Mouse (Mus musculus): ENCODE data around the gene Sys1.

Gene Sys1

DNA sequence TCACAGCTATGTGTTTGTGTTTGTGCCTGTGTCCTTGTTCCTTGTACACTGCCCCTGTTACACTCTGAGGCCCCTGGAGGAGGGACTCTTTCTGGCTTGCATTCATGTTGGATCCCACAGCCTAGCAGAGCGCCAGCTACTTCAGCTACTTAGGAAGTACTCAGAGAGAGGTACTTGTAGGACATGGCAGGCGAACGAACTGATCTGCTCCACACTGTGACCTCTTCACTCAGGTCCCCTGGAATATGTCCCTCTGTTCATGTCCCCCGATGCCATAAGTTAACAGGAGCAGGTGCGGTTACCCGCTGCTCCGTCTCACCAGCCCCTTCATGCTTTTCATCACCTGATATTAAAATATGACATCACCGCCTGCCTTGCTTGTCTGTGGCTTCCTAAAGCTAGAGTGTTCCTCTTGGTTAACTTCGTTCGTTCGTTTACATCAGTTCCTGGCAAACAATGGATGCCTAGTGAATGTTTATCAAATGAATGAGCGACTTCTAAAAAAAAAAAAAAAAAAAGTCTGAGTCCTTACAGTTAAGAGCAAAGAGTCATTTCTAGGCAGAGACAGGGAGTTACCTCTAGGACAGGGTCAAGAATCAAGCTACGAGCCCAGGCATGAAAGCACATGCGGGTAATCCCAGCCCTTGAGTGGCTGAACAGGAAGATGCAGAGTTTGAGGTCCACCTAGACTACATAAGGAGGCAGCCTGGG lies 3.6 kb upstream of the Sys1 start:
- no peak for DNase-seq (ENCODE audit: low read depth, low spot score)

DNA sequence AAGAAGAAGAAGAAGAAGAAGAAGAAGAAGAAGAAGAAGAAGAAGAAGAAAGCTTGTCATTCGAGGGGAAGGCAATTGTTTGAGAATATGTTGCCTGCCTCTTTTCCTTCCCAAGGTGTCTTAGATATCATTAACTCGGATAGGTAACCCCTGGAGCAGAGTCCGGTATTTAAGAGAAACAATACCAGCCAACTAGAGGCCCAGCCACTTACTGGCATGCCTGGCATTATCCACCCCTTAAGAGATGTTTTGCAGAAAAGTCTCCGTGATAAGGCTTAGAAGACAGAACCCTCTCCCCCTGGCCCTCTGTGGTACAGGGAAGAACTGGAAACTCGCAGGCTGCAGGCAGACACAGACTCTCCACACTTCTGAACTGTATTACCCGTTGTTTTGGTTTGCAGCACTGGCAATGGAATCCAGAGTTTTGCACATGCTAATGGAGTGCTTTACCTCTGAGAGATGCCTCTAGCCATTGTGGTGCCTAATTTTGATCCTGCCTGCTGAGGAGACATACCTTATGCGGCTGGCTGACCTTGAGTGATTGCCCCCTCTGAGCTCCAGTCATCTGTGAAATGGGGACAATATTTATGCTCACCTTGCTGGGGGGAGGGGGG lies 2.8 kb upstream of the Sys1 start:
- DNase-seq (ENCODE audit: low read depth, low spot score): no peak

DNA sequence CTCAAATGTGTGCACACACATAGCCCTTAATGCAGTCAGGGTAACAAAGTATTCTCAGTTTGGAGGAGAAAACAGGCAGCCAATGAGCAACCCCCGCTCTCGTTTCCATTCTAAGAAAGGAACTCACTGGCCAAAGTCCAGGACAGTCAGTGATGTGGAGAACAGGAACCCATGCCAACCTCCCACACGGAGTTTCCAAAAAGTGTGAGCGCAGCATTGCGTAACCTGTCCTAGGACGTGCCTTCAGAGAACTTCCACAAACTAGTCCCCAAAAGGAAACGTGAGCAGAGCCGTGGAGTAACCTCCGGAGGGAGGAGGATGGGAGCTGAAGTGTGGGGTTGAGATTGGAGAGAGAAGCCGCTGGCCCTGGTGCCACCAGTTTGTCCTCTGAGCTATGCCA lies 1.9 kb upstream of the Sys1 start:
- DNase-seq (ENCODE audit: low read depth, low spot score): peak; percentile 83

DNA sequence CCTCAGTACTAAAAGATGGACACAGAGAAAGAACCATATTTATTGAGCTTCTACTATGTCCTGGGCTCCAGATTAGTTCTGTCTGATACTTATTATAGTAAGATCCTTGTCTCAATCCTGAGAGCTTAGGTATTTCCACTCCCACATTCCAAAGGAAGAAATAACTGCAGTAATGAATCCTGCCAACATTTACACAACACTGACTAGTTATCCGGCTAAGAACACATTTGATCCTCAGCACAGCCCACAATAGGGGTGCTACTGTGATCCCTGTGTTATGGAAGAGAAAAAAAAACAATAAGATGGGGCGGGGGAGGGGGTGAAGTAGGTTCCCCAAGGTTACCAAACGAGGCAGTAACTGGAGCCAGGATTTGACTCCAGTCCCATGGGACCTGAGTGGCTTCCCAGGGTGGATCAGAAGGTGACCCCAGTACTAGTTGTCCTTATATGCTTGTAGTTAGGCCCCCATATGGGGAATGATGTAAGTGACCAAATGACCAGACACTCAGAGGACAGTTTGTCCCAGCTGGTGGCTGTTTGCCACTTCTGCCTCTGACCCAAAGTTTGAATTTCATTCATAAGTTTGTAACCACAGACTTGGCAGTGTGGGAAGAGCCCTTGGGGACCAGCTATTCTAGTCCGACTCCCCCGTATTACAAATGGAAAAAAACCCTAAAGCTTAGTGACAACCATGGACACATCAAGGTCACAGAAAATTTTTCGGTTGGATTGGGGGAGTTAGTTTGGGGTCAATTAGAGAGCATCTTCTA lies 1.2 kb upstream of the Sys1 start:
- DNase-seq (ENCODE audit: low read depth, low spot score): no peak

DNA sequence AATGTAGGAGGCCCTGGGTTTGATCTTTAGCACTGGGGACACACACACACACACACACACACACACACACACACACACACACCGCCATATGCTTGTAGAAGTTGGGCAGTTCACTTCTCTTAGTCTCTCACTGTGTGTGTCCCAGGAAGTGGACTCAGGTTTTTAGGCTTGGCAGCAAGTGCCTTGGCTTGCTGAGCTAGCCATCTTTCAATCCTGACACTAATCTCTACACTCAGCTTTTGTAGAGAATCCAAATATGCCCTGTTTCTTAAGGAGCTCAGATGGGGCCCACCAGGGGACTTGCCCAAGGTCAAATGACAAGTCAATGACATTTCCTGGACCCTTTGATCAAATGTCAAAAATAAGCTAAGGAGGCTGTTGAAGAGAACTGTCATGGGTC lies 351 bp upstream of the Sys1 start:
- DNase-seq (ENCODE audit: low read depth, low spot score): no peak

DNA sequence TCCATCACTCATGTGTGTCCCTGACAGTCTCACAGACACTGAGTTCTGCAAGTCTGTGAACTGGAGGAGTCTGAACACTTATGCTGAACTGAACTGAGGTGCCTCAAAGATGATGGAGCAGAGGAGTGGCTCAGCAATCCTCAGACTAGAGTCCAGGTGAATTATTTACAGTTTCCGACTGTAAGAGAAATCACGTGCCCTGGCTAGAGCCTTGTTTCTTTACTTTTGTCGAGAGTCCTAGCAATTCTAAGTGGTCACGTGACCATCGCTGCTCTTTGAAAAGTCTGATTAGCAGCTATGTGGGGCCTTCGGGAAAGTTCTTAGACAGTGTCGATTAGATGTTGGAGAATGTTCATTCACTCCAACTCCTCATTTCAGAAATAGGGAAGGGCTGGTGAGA lies 1.2 kb downstream of the Sys1 start:
- no peak for DNase-seq (ENCODE audit: low read depth, low spot score)

DNA sequence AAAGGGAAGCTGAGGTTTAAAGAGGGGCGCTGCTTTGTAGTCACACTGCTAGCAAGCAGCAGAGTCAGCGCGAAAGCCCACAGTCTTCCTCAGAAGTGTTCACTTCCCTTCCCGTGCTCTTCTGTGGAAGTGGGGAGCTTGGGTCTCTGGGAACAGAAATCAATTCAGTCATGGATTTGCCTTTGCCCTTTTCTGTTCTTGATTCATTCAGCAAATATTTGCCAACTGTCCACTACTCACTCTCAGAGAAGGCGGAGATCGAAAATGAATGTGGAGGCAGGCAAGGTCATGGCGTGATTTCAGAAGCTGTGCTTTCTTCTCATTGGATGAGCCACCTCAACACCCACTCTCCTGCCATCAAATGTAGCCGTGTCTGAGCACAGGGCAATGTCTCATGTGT lies 1.8 kb downstream of the Sys1 start:
- DNase-seq (ENCODE audit: low read depth, low spot score): no peak

DNA sequence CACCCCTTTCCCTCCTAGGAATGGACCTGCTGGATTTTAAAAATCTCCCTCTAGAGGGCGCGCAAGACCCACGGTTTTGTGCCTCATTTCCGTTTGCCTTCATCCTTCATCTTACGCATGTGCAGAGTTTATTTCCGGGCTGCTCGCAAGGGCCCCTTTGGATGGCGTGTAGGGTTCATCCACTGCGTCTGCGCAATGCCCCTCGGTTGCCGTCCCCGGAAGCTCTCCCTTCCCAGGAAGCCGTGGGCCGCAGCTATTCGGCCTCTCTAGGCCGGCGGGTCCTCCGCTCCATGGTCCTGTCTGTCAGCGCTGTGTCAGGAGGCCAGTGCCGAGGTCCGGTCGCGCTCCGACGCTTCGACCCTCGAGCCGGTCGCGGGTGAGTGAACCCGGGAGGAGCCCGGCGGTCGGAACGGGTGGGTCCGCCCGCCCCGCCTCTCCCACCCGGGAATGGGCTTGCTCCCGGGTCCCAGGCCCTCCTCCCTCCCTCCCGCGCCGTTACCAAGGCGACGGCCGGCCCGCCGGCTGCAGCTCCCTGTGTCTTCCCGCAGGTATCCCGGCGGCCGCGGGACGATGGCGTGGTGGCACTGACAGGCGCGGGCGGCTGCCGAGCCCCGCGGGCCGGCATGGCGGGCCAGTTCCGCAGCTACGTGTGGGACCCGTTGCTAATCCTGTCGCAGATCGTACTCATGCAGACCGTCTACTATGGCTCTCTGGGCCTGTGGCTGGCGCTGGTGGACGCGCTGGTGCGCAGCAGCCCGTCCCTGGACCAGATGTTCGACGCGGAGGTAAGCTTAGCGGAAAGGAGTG lies 4.2 kb downstream of the Sys1 start, which contains the start of gene Gm20458:
Gene Gm20458 (plus strand): TSS at position 223 of the 807 bp plus-strand sequence.
- DNase-seq (ENCODE audit: low read depth, low spot score): peak; percentile 99

DNA sequence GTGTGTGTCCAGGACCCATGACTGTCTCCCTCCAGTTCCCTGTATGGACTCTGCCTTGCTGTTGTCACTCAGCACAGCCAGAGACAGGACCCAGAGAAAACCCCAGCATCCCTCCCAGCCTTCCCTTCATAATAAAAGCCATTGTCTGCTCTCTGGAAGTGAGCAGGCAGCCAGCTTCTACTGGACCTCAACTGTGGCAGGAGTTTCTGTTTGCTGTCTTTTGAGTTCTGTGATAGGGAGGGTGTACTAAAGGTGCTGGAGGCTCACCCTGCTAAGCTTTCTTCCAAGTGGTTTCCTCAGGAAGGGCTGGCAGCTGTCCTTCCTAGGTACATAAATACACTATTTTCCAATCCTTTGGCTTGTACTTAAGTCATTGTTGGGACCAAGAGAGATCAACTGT lies 8.4 kb downstream of the Sys1 start:
- DNase-seq (ENCODE audit: low read depth, low spot score): no peak

DNA sequence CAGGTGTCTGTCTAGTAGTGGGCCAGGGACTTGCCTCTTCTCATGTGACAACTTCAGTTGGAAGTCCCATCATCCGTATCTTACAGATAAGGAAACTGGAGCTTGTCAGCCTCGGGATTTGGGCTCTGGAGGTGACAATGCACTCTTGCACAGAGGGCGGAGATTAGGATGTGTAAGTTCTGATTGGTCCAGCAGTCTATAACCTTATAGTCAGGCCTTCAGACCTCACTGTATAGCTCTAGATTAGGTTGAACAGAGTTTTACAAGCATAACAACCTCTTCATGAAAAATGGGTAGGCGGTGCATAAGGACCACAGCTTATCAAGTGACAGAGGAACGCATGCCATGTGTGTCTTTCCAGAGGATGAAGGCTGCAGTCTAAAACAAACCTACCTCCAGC lies 10.0 kb downstream of the Sys1 start:
- DNase-seq (ENCODE audit: low read depth, low spot score): no peak

DNA sequence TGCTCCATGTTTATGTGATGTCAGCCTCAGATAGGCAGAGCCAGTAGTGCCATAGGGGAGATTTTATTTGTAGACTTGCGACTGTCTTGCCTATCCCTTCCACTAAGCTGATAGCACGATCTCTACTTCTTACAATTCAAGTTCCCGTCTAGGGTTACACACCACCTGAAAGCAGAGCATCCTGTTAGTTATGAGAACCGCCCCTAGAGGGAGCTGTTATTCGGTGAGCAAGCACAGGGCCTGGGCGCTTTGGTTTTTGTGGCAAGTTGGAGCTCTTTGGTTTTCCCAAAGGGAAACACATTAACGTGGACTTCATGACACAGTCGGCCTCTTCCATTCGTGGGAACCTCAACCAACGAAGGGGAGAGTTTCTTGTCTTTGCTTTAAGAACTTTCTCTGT lies 13.5 kb downstream of the Sys1 start:
- DNase-seq (ENCODE audit: low read depth, low spot score): no peak

DNA sequence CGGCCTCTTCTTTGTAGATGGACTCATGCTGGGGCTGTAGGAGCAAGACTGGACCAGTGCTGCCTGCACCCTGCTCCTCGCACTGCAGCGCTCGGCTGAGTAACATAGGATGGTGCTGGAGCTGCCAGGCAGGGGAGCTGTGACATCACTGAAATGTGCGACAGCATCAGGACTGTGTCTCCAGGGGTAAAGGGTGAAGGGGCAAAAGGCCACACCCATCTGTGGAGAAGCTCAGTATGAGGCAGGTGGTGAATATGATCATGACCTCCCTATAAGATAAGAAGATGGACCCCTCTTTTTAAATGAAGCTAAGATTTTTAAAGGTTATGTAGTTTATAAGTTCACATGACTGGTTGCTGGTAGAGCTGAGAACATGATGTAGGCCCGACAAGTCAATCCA lies 16.9 kb downstream of the Sys1 start, which contains the start of gene Trp53tg5:
Gene Trp53tg5 (minus strand): TSS at position 101 of the 400 bp plus-strand sequence.
- no peak for DNase-seq (ENCODE audit: low read depth, low spot score)

DNA sequence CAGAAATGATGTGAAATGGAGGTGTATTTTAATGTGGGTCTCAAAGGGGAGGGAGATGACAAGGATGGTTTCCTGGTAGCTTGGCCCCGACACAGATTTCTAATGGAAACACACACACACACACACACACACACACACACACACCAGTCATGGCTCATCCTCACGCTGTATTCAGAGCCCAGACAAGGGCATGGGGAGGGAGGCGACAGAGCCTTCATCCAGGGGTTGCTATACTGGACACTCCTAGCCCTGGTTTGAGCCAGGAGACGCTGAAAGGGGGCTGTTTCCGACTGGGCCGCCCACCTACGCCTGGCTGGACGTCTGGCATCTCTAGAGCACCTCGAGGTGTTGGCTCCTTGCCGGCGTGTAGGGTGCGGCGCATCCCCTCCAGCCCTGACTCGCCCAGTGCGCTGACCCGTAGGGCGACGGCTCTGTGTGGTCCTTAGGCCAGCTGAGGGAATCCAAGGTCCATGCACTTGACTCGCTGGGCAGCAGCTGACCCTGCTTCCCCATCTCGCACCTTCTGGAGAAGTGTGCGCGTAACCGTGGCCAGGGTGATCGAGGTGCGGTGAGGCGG lies 29.0 kb downstream of the Sys1 start, which contains the start of gene Dbndd2:
Gene Dbndd2 (plus strand): TSS at position 426 of the 577 bp plus-strand sequence.
- DNase-seq (ENCODE audit: low read depth, low spot score): no peak

DNA sequence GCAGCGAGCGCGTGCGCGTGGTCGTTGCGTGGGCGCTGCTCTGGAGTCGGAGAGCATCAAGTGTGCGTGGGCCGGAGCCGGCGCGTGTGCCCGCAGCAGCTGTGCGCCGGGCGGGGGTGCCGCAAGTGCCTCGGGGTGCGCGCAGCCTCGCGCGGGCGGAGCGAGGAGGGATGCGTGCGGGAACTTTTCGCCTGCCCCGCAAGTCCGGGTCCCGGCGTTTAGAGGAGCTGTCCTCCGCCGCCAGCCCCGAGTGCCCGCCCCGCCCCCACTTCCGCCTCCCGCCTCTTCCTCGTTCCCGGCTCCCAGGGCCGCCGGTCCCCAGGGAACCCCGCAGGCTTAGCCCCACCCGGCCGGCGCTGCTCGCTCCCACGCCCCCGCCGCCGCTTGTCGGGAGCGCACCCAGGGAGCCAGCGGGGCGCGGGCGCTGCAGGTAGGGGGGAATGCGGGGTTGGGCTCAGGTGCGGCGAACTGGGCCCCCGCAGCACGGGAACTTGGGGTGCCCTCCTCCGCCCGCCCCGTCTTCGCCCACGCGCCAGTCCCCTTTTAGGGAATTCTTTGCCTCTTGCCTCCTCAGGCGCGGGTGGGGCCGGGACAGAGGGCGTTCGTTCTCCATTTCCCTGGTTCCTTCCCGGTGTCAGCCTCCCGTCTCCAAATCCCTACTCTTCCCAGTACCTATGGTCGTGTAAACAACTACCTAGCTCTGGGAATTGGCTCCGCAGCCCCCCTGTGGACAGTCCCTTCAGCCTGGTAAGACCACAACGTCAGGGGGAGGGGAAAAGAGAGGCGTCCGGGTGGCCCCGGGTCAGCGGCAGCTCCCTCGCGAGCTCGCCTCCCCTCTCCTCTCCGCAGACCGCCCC lies 29.7 kb downstream of the Sys1 start:
- DNase-seq (ENCODE audit: low read depth, low spot score): peak; percentile 74

DNA sequence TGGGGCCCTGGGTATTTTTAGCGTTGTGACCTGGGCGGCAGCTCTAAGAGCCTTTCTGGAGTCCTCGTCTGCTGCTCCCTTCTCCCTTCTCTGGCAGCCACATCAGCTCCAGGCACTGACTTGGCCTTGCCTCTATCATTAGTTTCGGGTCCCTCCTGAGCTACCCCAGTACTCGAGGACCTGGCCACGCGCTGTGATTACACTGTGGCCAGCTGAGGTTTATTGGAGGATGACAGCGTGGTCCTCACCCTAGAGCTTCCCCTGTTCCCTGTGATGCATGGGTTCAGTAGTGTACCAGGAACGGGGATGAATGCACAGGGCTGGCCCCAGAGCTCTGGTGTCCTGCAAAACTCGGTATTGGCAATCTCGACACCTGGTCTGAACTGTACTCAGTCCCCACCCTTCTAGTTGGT lies 30.4 kb downstream of the Sys1 start:
- DNase-seq (ENCODE audit: low read depth, low spot score): no peak

DNA sequence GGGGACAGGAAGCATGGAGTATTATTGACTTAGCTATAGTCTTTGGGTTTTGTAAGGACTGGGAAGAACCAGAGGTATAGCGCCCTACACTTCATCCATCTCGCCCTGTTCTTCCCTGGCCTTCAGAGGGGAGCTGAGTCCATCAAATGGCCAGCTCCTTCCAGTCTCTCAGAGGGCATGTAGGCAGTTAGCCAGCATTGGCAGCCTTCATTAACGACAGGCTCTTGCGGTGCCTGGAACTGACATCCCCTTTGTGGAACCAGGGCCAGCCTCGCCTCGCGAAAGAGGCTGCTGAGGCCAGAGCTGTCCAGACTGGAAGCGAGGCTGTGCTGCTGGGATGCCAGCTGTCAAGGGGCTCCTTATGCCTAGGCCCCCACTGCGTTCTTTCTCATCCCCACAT lies 31.0 kb downstream of the Sys1 start:
- DNase-seq (ENCODE audit: low read depth, low spot score): peak; percentile 68

DNA sequence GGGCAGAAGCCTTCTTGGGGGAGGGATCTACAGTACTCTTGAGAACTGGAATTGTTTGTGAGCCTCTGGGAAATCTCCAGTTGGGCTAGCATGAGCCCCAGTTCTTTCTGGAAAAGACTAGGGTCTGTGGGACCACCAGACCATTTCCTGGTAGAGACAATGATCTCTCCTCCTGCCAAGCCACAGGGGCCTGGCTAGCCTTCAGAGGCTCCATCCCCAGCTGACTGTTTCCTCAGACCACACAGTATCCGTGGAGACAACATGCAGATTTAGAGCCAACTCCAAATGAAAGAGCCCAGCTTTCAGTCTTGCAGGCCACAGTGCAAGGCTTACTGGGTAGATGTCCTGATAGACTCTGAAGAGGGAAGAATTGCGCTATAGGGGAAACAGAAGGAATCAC lies 37.4 kb downstream of the Sys1 start:
- no peak for DNase-seq (ENCODE audit: low read depth, low spot score)

DNA sequence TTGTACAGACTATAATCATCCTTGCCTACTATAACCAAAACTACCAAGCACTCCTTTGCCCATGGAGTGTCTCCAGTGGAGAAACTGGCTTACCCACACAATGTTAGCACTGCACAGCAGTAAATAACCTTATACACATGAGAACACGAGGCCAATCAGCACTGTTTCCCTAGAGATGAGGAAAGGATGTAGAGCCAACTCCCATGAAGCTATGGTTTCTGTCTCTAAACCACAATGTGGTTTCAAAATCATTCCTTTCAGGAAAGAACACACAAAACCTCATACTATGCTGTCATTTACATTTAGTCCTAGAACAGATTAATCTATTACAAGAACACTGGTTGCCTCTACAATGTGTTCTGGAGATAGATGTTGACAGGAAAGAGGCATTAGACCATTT lies 39.6 kb downstream of the Sys1 start:
- DNase-seq (ENCODE audit: low read depth, low spot score): no peak

DNA sequence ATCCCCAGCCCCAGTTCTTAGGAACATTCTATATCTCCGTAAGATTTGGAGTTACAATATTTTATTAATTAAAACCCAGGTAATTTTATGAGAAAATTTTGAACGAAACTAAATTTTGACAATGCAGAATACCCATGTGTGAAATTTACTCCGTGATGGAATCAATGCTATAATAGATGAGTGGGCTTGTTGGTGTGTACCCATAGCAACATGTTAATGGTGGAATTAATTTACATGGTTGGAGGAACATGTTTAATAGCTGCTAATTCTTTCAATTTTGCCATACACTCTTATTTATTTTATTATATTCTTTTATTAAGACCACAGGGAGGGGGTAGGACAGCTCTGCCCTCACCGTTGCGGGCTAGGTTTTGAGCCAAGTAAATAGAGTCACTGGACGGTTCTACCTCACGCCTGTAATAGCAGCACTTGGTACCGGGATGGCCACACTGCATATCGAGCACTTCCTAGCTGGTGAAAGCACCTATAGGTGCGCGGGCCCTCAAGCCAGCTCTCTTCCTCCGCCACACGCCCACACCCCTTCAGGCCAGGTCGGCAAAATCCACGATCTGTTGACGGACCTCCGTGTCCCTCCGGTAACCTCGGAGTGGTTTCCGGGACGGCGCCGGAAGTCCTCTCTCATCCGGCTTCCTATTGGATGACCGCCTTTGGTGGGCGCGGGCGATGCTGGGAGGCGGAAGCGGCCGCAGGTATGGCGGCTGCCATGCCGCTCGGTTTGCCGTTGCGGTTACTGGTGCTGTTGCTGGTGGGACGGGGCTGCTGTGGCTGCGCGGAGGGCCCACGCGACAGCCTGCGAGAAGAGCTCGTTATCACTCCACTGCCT lies 40.3 kb downstream of the Sys1 start, which contains the start of gene Pigt:
Gene Pigt (plus strand): TSS at position 674 of the 844 bp plus-strand sequence.
- peak; percentile 77 for DNase-seq (ENCODE audit: low read depth, low spot score)

Measured in telencephalon, adult 2 months (tissue).